Mouse (Mus musculus) hindbrain, embryonic 12.5 days (tissue): ENCODE results near the gene Sec24c. TPM values are rescaled to one million over a fixed set of nuclear protein-coding genes. Genes with fewer than 3 reads are reported as not detected.

Source experiments
- ATAC-seq: fragments of 200-750 bp; cut with Nextera tagmentation; 2 replicates; pipeline ENCODE4 v1.8.0; 2017; ENCODE audit warnings: moderate TSS enrichment; ENCODE audit not compliant: low FRiP score
- H3K27ac ChIP-seq: fragments of 300-500 bp; sonication (generic); 2 replicates; pipeline ENCODE4 v1.5.1; 2016; ENCODE audit warnings: mild to moderate bottlenecking
- H3K27me3 ChIP-seq: fragments of 300-500 bp; sonication (generic); 2 replicates; pipeline ENCODE4 v1.6.1; 2016; ENCODE audit warnings: mild to moderate bottlenecking
- H3K36me3 ChIP-seq: fragments of 300-500 bp; sonication (generic); 2 replicates; pipeline ENCODE4 v1.6.1; 2016; ENCODE audit warnings: mild to moderate bottlenecking
- H3K4me1 ChIP-seq: fragments of 300-500 bp; sonication (generic); 2 replicates; pipeline ENCODE4 v1.6.1; 2016
- H3K4me2 ChIP-seq: fragments of 300-500 bp; sonication (generic); replicated peaks from 2 replicates; pipeline ENCODE4 v1.6.1; 2016; ENCODE audit warnings: mild to moderate bottlenecking
- H3K4me3 ChIP-seq: fragments of 300-500 bp; sonication (generic); 2 replicates; pipeline ENCODE4 v1.5.1; 2016; ENCODE audit warnings: mild to moderate bottlenecking
- H3K9ac ChIP-seq: fragments of 300-500 bp; sonication (generic); 2 replicates; pipeline ENCODE4 v1.6.1; 2016; ENCODE audit warnings: mild to moderate bottlenecking, moderate library complexity
- H3K9me3 ChIP-seq: fragments of 300-500 bp; sonication (generic); replicated peaks from 2 replicates; pipeline ENCODE4 v1.6.1; 2016; ENCODE audit warnings: mild to moderate bottlenecking
- WGBS: fragments of 180-500 bp; shearing (Covaris S2); methylation state at CpG from one replicate; pipeline ENCODE4 v1.1.7; 2016; 5-methylcytosine and 5-hydroxymethylcytosine counted together
- polyA plus RNA-seq: library from polyadenylated mRNA; unstranded; fragments of >200 nt; fragmentation: Nextera tagmentation; extraction: Ambion mirVana; gene quantifications from 2 replicates; pipeline ENCODE4 v1.2.1, GENCODE M21; 2016

Gene Sec24c
- polyA plus RNA-seq, 1 experiment from 2014 or later: 102 TPM

DNA sequence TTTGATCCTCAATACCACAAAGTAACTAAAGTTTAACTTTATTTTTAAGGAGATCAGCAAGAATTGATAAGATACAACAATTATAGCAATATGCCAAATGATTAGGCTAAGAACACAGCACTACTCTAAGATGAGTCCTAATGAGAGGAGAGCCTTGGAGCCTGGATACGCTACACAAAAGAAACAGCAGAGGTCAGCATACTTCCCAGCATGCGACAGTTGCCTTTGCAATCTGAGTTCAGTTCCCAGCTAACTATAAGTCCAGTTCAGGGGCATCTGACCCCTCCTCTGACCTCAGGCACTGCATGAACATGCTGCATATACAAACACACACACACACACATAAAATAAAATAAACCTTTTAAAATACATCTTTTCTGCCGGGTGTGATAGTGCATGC, 28.6 kb upstream of the Sec24c start:
- Histone ChIP-seq H3K36me3 (no peaks in the 10 kb centered on the region), H3K27me3 (no peaks in the 10 kb centered on the region), H3K27ac (no peak overlapping the region), H3K4me3 (no peak overlapping the region), H3K4me1 (peaks cover 6% of the 10 kb centered on the region), H3K9ac (no peak overlapping the region), H3K9me3 (no peaks in the 10 kb centered on the region), H3K4me2 (no peak overlapping the region)
- WGBS: 40% methylated on average over 3 of the region's 3 CpGs
- no peak for ATAC-seq

DNA sequence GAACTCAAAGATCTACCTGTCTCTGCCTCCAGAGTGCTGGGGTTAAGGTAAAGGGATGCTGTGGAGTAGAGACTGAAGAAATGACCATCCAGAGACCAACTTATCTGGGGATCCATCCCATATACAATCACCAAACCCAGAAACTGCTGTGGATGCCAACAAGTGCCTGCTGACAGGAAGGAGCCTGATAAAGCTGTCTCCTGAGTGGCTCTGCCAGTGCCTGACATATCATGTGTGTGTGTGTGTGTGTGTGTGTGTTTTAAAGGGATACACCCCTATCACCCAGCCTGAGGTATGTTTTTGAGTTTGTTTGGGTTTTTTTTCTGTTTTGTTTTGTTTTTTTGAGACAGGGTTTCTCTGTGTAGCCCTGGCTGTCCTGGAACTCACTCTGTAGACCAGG, 27.7 kb upstream of the Sec24c start:
- no peak overlapping the region for H3K9ac ChIP-seq
- ATAC-seq: no peak
- H3K4me1 ChIP-seq: peaks cover 6% of the 10 kb centered on the region
- H3K27me3 ChIP-seq: no peaks in the 10 kb centered on the region
- no peaks in the 10 kb centered on the region for H3K9me3 ChIP-seq
- H3K4me3 ChIP-seq: no peak overlapping the region
- H3K36me3 ChIP-seq: no peaks in the 10 kb centered on the region
- H3K4me2 ChIP-seq: no peak overlapping the region
- H3K27ac ChIP-seq: no peak overlapping the region

DNA sequence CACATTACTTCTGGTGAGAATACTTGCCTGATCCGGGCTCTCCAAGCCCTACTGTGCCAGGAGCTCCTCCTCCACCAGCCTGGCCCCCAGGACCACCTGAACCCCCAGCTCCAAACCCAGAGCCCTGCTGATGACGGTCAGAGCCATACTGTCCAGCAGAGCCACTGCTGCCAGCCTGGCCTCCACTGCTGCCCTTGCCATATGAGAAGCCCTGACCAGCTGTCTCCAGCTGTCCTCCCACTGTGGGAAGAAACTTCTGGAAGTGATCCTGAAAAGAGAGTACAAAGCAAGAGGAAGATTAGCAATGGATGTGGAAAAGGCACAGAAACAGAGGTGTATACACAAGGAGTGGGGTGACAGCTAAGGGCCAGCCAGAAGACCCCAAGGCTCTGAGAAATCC, 23.1 kb upstream of the Sec24c start:
- H3K4me3 ChIP-seq: no peak overlapping the region
- no peaks in the 10 kb centered on the region for H3K9me3 ChIP-seq
- no peaks in the 10 kb centered on the region for H3K4me1 ChIP-seq
- H3K27me3 ChIP-seq: no peaks in the 10 kb centered on the region
- 76% methylated on average over 2 of the region's 2 CpGs for WGBS
- no peak overlapping the region for H3K4me2 ChIP-seq
- H3K9ac ChIP-seq: no peak overlapping the region
- no peak overlapping the region for H3K27ac ChIP-seq
- H3K36me3 ChIP-seq: no peaks in the 10 kb centered on the region
- ATAC-seq: no peak

DNA sequence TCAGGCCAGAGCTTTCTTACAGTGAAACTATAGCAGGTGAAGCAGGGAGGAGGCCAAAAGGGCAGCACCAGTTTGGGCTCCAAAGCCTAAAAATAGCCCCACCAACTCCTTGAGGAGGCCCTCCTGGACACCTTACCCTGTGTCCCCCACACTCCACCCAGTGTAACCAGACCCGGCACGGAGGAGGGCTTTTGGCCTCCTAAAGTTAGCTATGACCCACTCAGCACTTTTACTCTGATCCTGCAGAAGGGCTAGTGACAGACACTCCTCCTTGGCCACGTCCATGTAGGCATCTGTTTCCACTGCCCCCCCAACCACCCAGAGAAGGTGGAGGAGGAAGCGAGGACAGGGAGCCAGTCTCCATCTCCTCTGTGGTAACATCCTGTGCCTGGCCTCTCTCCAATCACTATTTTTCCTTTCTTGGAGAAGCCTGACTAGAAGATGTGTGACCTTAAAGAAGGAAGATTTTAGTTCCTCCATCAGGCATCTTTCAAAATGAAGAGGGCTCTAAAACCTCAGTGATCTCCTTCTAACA, 22.3 kb upstream of the Sec24c start:
- H3K4me3 ChIP-seq: no peak overlapping the region
- no peak overlapping the region for H3K4me2 ChIP-seq
- H3K27me3 ChIP-seq: no peaks in the 10 kb centered on the region
- ATAC-seq: no peak
- H3K27ac ChIP-seq: no peak overlapping the region
- H3K36me3 ChIP-seq: no peaks in the 10 kb centered on the region
- no peak overlapping the region for H3K9ac ChIP-seq
- no peaks in the 10 kb centered on the region for H3K4me1 ChIP-seq
- WGBS: 60% methylated on average over 4 of the region's 4 CpGs
- H3K9me3 ChIP-seq: no peaks in the 10 kb centered on the region

DNA sequence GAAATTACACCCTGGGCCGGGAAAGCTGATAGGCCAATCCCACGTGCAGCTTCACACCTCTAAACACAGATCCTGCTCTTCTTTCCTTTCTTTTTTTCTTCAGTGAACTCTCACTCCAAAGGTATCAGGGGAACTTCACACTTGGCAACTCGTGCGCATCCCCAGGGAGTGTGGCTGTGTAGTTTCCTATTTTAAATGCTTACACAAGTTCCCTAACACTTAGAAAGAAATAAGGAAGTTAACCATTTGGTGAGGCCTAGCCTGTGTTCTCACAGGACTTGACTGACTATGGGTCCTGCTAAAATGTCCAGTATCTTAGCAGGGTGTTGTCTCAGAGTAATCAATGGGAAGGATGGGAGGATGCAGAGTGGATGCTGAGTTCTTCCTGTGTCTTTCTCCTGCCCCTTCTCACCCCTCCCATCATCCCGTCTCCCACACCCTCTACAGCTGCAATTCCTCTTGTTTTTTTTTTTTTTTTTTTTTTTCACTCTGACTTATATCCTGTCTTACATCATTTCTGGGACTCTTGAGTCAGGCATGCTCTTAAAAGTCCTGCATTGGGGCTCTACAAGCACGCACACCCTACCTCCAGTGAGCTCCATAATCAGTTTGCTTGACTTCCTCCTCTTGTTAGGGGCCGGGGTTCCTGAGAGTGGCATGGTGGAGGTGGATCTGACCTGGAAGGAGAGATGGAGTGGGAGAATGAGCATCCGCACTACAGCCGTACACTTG, 19.3 kb upstream of the Sec24c start:
- Histone ChIP-seq H3K27me3 (no peaks in the 10 kb centered on the region), H3K36me3 (no peaks in the 10 kb centered on the region), H3K4me1 (no peaks in the 10 kb centered on the region), H3K4me3 (no peak overlapping the region), H3K9ac (no peak overlapping the region), H3K9me3 (no peaks in the 10 kb centered on the region), H3K27ac (no peak overlapping the region), H3K4me2 (no peak overlapping the region)
- WGBS: 80% methylated on average over 9 of the region's 9 CpGs
- ATAC-seq: no peak

DNA sequence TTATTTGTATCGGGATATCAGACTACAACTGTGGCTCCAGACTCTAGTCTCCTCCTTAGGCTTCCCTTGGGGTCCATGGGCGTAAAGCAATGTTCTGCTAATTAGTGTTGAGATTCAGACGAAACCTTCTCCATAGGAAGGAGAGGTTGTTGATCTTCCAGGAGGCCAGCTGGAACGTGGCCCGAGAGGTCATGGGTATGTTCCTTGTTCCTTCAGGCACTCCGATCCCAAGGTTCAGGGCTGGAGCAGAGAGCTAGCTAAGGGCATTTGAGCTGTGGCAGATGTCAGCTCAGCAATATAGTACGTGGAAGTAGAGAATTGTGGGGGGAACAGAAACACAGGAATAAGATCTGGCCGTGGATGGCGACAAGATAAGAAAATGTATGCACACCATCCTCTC, 18.4 kb upstream of the Sec24c start:
- H3K9ac ChIP-seq: no peak overlapping the region
- ATAC-seq: no peak
- no peaks in the 10 kb centered on the region for H3K36me3 ChIP-seq
- H3K27ac ChIP-seq: no peak overlapping the region
- no peaks in the 10 kb centered on the region for H3K9me3 ChIP-seq
- H3K27me3 ChIP-seq: no peaks in the 10 kb centered on the region
- no peak overlapping the region for H3K4me3 ChIP-seq
- 73% methylated on average over 9 of the region's 9 CpGs for WGBS
- H3K4me2 ChIP-seq: no peak overlapping the region
- no peaks in the 10 kb centered on the region for H3K4me1 ChIP-seq

DNA sequence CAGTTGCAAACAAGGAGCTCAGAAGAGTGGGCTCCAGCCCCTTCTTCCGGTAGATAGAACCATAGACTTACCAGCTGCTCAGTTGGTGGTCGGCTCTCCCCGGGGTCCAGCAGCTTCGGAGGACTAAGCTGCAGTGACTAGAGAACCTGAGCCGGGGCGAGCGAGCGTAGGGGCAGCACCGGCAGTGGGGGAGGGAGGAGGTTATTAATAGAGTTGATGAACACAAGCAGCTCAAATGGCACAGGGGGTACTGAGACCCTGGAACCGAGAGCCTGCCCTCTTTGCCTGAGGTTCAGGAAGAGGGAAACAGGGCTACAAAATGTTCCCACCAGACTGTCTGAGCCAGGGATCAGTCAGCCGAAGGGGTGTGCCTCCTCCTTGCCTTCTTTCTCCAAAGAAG, 17.7 kb upstream of the Sec24c start, which contains the start of gene Myoz1:
TSS of gene Myoz1 (minus strand) at position 180 of the 400 bp plus-strand sequence.
- no peaks in the 10 kb centered on the region for H3K27me3 ChIP-seq
- no peaks in the 10 kb centered on the region for H3K9me3 ChIP-seq
- H3K4me2 ChIP-seq: no peak within 1 kb of the TSS
- H3K4me3 ChIP-seq: no peak within 1 kb of the TSS
- H3K27ac ChIP-seq: no peak within 1 kb of the TSS
- WGBS: 36% methylated on average over 11 of the region's 11 CpGs
- no peaks in the 10 kb centered on the region for H3K36me3 ChIP-seq
- H3K4me1 ChIP-seq: no peaks in the 10 kb centered on the region; the same call in 1 of the 2 replicates
- no peak within 1 kb of the TSS for H3K9ac ChIP-seq
- ATAC-seq: no peak

DNA sequence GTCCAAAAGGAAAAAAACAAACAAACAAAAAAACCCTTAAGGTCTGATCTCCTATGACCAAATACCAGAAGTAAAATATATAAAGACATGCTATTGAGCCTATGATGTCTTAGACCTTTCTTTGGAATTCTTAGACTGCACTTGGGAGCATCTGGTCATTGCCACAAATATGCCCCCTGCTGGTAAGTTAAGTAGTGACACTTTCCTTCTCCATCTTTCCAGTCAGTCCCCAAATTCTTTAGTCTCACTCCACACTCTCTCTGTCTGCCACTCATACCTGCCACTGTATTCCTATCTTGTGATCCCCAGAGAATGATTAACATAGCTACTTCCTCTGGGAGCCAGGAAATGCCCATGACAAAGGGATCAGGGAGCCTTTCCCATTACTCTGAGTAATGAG, 15.8 kb upstream of the Sec24c start:
- Histone ChIP-seq H3K4me2 (no peak overlapping the region), H3K27me3 (peaks cover 12% of the 10 kb centered on the region), H3K36me3 (no peaks in the 10 kb centered on the region), H3K4me1 (peaks cover 10% of the 10 kb centered on the region; the same call in 1 of the 2 replicates), H3K9me3 (no peaks in the 10 kb centered on the region), H3K9ac (no peak overlapping the region), H3K4me3 (no peak overlapping the region), H3K27ac (no peak overlapping the region)
- no peak for ATAC-seq

DNA sequence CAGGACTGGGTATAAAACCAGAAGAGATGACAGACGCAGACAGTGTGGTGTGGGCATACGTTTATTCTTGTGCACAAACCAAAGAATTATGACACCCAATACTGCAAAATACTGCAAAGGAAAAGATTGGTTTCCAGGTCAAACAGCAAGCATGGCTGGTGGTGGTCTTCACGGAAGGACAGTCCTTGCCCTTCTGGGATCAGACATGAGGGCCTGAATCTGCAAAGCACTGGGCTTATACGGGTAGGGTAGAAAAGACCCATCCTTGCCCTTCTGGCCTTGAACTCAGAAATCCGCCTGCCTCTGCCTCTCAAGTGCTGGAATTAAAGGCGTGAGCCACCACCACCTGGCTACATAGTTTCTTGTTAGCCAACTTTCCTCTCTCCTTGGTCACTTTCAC, 15.2 kb upstream of the Sec24c start:
- 84% methylated on average over 6 of the region's 6 CpGs for WGBS

DNA sequence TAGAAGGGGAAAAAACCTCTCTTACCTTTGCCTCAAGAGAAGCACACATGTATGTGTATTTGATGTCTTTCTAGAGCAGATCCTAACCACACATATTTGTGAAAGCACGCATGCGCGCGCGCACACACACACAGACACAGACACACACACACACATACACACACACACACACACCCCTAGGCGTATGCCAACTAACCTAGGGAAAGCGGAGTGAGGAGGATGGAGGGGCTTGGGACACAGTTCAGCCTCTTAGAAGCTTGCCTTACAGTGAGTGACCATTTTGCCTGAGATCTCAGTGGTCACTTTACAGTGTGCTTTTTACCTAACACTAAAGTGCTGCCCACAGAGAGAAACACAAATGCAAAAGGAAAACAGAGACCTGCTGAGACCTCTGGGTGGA, 14.4 kb upstream of the Sec24c start:
- no peaks in the 10 kb centered on the region for H3K36me3 ChIP-seq
- ATAC-seq: no peak
- WGBS: 96% methylated on average over 7 of the region's 7 CpGs
- H3K4me3 ChIP-seq: no peak overlapping the region
- no peak overlapping the region for H3K9ac ChIP-seq
- H3K4me1 ChIP-seq: peaks cover 12% of the 10 kb centered on the region; the same call in 1 of the 2 replicates
- no peak overlapping the region for H3K27ac ChIP-seq
- peaks cover 15% of the 10 kb centered on the region for H3K27me3 ChIP-seq
- no peaks in the 10 kb centered on the region for H3K9me3 ChIP-seq
- no peak overlapping the region for H3K4me2 ChIP-seq

More for the DNA sequence above, 15.2 kb upstream of the Sec24c start:
- Histone ChIP-seq H3K4me3 (no peak overlapping the region), H3K27me3 (peaks cover 15% of the 10 kb centered on the region), H3K36me3 (no peaks in the 10 kb centered on the region), H3K9ac (no peak overlapping the region), H3K27ac (no peak overlapping the region), H3K9me3 (no peaks in the 10 kb centered on the region), H3K4me1 (peaks cover 10% of the 10 kb centered on the region; the same call in 1 of the 2 replicates), H3K4me2 (no peak overlapping the region)
- ATAC-seq: no peak

DNA sequence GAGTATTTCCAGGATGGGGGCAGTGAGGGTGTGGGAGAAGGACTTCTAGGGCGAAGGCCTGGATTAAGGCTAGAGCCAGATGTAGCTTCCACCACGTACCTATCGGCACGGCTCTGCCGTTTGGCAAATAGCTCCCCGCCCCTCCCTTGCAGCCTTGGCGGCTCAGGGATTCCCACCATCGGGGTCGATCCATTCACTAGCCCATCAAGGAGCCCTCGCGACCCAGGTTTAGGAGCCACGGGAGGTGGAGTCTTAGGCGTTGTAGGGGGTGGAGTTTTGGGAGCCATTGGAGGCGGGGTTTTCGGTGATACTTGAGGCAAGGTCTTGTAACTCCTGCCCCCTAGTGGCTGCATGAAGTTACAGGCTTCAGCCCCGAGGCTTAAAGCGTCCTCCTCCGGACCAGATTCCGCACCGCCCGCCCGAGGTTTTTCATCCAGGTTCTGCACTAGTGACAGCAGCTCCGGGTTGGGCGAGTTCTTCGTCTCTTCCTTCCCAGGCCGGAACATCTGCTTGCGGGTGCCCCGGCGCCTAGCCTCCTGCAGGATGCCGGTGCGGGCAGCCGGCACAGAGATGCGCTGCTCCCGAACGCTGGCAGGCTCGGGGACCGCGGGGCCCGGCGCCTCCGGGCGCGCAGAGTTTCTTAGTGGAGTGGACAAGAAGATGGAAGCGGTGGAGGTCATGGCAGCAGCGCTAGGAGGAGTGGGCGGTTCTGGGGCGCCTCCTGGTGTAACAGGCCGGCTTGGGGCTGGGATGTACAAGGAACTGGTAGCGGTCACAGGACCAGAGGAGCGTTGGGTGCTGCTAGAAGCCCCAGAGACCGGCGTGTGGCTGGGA, 13.1 kb upstream of the Sec24c start:
- Histone ChIP-seq H3K4me1 (peaks cover 12% of the 10 kb centered on the region; the same call in 1 of the 2 replicates), H3K9me3 (no peaks in the 10 kb centered on the region), H3K36me3 (no peaks in the 10 kb centered on the region), H3K27ac (peak overlapping the region; percentile 85), H3K4me2 (peak overlapping the region; percentile 87), H3K9ac (peak overlapping the region; percentile 73), H3K4me3 (peak overlapping the region; percentile 59), H3K27me3 (peaks cover 23% of the 10 kb centered on the region)
- ATAC-seq: peak; percentile 86
- WGBS: 2% methylated on average over 52 of the region's 52 CpGs

DNA sequence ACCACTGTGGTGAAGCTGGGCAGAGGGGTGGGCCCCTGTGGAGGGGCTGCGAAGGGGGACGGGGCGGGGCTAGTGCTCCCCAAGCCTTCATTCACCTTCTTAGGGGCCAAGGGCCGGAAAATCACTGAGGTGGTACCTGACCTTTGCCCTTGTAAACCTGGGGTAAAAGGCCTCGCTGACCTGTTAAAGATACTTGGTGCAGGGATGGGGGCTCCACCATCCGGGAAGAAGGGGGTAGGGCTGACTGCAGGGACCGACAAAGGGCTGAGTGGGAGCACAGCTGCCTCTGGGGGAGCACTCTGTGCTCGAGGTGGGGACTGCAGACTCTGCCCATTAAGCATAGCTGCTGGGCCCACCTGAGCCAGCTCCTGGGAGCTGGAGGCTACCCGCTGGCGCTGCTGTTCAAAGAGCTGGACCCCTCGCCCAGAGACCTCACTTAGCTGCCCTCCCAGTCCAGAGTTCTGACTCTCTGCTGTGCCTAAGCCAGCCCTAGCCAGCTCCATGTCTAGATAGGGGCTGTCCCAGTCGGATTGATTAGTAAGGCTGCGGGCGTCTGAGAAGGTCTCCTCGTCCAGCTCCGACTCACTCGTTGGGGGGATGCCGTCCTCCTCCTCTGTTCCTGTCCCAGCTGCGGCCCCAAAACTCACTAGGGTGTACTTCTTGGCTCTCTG, 12.3 kb upstream of the Sec24c start:
- no peaks in the 10 kb centered on the region for H3K36me3 ChIP-seq
- H3K4me2 ChIP-seq: peak overlapping the region; percentile 87
- peak overlapping the region; percentile 85 for H3K27ac ChIP-seq
- peaks cover 12% of the 10 kb centered on the region; the same call in 1 of the 2 replicates for H3K4me1 ChIP-seq
- no peaks in the 10 kb centered on the region for H3K9me3 ChIP-seq
- H3K27me3 ChIP-seq: peaks cover 27% of the 10 kb centered on the region
- H3K9ac ChIP-seq: peak overlapping the region; percentile 73
- ATAC-seq: peak; percentile 61
- WGBS: 9% methylated on average over 19 of the region's 19 CpGs
- peak overlapping the region; percentile 59 for H3K4me3 ChIP-seq
